Mouse (Mus musculus): ENCODE results near the gene Cdhr3. TPM values are rescaled to one million over a fixed set of nuclear protein-coding genes. Genes with fewer than 3 reads are reported as not detected.

Gene Cdhr3
- not detected in 2 replicates for total RNA-seq (2017)

- ATAC-seq (replicated peaks; ENCODE audit: low read depth, poor library complexity, severe bottlenecking), result no peak
Measured at GRCm38 (mm10) chr12:33092775-33093174, at the start of gene Cdhr3. Gene Cdhr3, minus strand, starts transcription at chr12:33092875.

GRCm38 (mm10) chr12:33139083-33139482 lies 46.4 kb upstream of the Cdhr3 start:
- ATAC-seq (replicated peaks; ENCODE audit: low read depth, poor library complexity, severe bottlenecking), result no peak

- ATAC-seq (replicated peaks; ENCODE audit: low read depth, poor library complexity, severe bottlenecking), result 0 out of 2 replicates have a peak, but pooled peaks have one; percentile 29
Measured at GRCm38 (mm10) chr12:33137857-33138256, 45.2 kb upstream of the Cdhr3 start.

- peak; percentile 50 for ATAC-seq (replicated peaks; ENCODE audit: low read depth, poor library complexity, severe bottlenecking)
Measured at GRCm38 (mm10) chr12:33131796-33132195, 39.1 kb upstream of the Cdhr3 start.

GRCm38 (mm10) chr12:33130401-33130800 lies 37.7 kb upstream of the Cdhr3 start:
- ATAC-seq (replicated peaks; ENCODE audit: low read depth, poor library complexity, severe bottlenecking), result no peak

- ATAC-seq (replicated peaks; ENCODE audit: low read depth, poor library complexity, severe bottlenecking), result peak; percentile 67
Measured at GRCm38 (mm10) chr12:33129410-33129809, 36.7 kb upstream of the Cdhr3 start.

- ATAC-seq (replicated peaks; ENCODE audit: low read depth, poor library complexity, severe bottlenecking), result no peak
Measured at GRCm38 (mm10) chr12:33128702-33129101, 36.0 kb upstream of the Cdhr3 start.

- ATAC-seq (replicated peaks; ENCODE audit: low read depth, poor library complexity, severe bottlenecking), result no peak
Measured at GRCm38 (mm10) chr12:33128121-33128520, 35.4 kb upstream of the Cdhr3 start.

GRCm38 (mm10) chr12:33126243-33126642 lies 33.6 kb upstream of the Cdhr3 start:
- ATAC-seq (replicated peaks; ENCODE audit: low read depth, poor library complexity, severe bottlenecking), result no peak

GRCm38 (mm10) chr12:33125594-33126227 lies 33.0 kb upstream of the Cdhr3 start:
- ATAC-seq (replicated peaks; ENCODE audit: low read depth, poor library complexity, severe bottlenecking), result peak; percentile 55

GRCm38 (mm10) chr12:33118624-33119301 lies 26.1 kb upstream of the Cdhr3 start:
- ATAC-seq (replicated peaks; ENCODE audit: low read depth, poor library complexity, severe bottlenecking), result peak; percentile 45

- peak; percentile 49; the same call in 1 of the 2 replicates for ATAC-seq (replicated peaks; ENCODE audit: low read depth, poor library complexity, severe bottlenecking)
Measured at GRCm38 (mm10) chr12:33110894-33111471, 18.3 kb upstream of the Cdhr3 start.

- ATAC-seq (replicated peaks; ENCODE audit: low read depth, poor library complexity, severe bottlenecking), result peak; percentile 86
Measured at GRCm38 (mm10) chr12:33109531-33109930, 16.9 kb upstream of the Cdhr3 start.

GRCm38 (mm10) chr12:33106438-33107167 lies 13.9 kb upstream of the Cdhr3 start:
- no peak for ATAC-seq (replicated peaks; ENCODE audit: low read depth, poor library complexity, severe bottlenecking)

- no peak for ATAC-seq (replicated peaks; ENCODE audit: low read depth, poor library complexity, severe bottlenecking)
Measured at GRCm38 (mm10) chr12:33105724-33106123, 13.0 kb upstream of the Cdhr3 start.

GRCm38 (mm10) chr12:33102342-33103115 lies 9.9 kb upstream of the Cdhr3 start:
- ATAC-seq (replicated peaks; ENCODE audit: low read depth, poor library complexity, severe bottlenecking), result no peak

GRCm38 (mm10) chr12:33101627-33102026 lies 9.0 kb upstream of the Cdhr3 start:
- ATAC-seq (replicated peaks; ENCODE audit: low read depth, poor library complexity, severe bottlenecking), result no peak

GRCm38 (mm10) chr12:33096017-33096416 lies 3.3 kb upstream of the Cdhr3 start:
- ATAC-seq (replicated peaks; ENCODE audit: low read depth, poor library complexity, severe bottlenecking), result no peak

- ATAC-seq (replicated peaks; ENCODE audit: low read depth, poor library complexity, severe bottlenecking), result no peak
Measured at GRCm38 (mm10) chr12:33092196-33092595, 479 bp downstream of the Cdhr3 start.

- ATAC-seq (replicated peaks; ENCODE audit: low read depth, poor library complexity, severe bottlenecking), result no peak
Measured at GRCm38 (mm10) chr12:33086151-33086550, 6.5 kb downstream of the Cdhr3 start.

All from common myeloid progenitor, adult 5-6 weeks (primary cell).